Mouse (Mus musculus): ENCODE results near the gene Ptprt.

DNA sequence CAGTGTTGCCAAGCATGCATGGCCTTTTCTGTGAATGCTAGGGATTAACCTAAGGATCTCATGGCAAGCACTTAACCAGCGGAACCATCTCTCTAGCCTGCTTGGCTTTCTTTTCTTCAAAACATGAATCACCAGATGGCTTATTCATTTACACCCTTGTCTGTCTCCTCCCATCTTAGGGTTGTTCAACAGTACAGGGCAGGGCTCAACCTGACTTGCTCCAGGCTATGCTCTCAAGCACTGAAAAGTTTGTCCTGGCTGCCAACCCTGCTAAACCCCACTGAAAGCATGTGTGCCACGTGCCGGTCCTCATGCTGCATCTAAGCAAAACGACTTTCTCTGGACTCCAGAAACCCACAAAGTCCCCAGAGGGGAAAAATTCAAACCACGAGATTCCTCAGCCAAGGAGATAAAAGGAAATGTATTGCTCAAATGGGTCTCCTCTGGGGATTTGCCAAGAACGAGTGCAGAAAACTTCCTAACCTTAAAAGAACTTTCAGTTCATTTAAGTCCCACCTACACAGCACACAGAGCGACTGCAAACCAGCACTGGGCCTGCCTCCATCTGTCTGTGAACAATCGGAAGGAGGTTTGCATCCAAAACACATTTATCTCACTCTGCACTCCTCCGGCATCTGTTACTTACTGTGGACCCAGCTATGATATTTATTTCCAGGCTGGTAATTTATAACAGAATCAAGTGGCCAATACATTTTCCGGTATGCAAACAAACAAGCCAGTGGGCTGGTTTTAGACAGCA lies 1090.5 kb downstream of the Ptprt start:
- TF ChIP-seq CTCF (IDR thresholded peaks at IDR 0.05; ENCODE audit: borderline replicate concordance, insufficient read depth, low read depth, low read length): no peak
- TF ChIP-seq POLR2A (IDR thresholded peaks at IDR 0.05; ENCODE audit: borderline replicate concordance, insufficient read depth, low read length): no peak

Measured in cerebellum, adult 2 months (tissue).